Mouse (Mus musculus) c-Kit-positive CD71-positive TER-119-positive erythroid progenitor cells, embryonic 14.5 days (primary cell): ENCODE measurements at regions not wholly inside any gene's neighbourhood (a gene's known extent, or its start where the extent isn't known, plus 50 kb on each side); places are given as distances from the start of the nearest gene placed in this dataset.

Experiments used
- DNase-seq: peaks from one replicate; pipeline ENCODE4 v3.0.0-alpha.2; 2013; ENCODE audit warnings: low spot score

GRCm38 (mm10) chr2:117710173-117710813 is 367.5 kb upstream of the Rasgrp1 start:
- no peak for DNase-seq

DNA sequence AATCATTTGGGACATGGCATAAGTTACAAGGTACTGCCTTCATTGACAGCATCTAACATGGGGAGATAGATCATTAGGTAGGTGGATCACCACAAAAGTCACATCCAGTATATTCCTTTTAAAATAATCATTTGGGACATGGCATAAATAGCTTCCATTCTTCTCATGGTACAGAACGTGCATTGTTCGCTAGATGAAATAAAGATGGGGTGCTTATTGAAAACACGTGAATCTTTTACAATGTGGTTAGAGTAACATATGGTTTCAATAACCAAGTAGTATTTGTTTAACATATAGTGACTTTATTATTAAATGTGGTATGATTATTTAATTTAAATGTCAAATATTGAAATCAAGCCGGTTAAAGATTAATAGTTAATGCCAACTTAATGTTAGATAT is 381.3 kb upstream of the Rasgrp1 start:
- DNase-seq = no peak

GRCm38 (mm10) chr2:117731253-117731652 is 380.4 kb upstream of the Thbs1 start:
- DNase-seq = no peak

DNA sequence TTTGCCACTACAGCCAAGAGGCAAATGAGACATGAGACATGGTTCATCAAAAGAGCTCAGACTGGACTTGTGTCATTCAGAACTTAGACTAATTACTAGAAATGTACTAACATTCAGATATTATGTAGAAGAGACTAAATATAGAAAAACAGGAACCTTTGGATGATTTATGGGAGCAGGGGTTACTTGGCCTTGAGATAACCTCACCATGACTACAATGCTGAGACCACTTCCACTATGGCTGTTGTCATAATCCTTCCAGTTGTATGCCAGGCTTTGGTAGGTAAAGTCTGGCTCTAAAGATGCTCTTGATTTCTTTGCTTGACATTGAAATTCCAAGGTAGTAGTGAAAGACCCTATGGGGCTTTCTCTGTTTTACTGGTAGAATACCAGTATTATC is 369.3 kb upstream of the Thbs1 start:
- no peak for DNase-seq

DNA sequence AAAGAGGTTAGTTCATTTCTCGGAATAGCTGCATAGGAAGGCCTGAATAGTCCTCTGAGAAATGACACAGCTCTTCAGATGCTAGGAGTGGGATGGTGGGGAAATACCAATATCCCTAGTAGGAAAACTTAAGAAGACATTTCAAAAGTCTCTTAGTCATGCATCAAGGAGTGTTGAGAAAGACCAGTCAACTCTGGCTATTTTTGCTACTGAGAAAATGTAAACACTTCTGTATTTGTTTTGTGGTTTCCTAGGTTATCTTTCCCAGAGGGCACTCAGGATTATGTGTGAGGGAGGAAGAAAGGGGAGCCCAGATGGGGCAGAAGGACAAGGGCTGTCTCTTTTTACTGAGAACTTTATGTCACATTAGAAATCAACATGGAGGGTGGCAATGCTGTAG is 367.8 kb upstream of the Thbs1 start:
- DNase-seq = no peak

- no peak for DNase-seq
Observed at GRCm38 (mm10) chr2:117745767-117746166, 365.9 kb upstream of the Thbs1 start.

- DNase-seq = no peak
Observed at GRCm38 (mm10) chr2:117747136-117747535, 364.5 kb upstream of the Thbs1 start.

- DNase-seq = no peak
Observed at GRCm38 (mm10) chr2:117748892-117749291, 362.8 kb upstream of the Thbs1 start.

- no peak for DNase-seq
Observed at GRCm38 (mm10) chr2:117759491-117760013, 352.1 kb upstream of the Thbs1 start.

GRCm38 (mm10) chr2:117763631-117764030 is 348.0 kb upstream of the Thbs1 start:
- no peak for DNase-seq

- no peak for DNase-seq
Observed at GRCm38 (mm10) chr2:117765572-117765971, 346.1 kb upstream of the Thbs1 start.

DNA sequence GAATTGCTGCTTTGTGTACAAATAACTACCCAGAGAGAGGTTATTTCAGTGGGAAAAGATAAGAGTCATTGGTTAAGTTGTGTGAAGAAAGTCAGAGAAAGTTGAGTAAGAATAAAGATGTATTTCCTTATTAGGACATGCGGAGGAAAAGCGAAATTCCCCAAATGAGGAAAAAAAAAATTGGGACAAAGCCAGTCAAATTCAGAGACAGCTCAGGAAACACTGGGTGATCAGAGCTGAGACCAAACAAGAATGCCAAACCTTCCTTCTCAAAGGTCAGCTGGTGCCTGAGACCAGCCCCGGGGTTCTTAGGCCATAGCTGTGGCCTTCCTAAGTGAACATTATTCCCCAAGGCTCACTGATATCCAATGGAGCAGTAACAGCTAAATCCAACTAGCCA is 345.2 kb upstream of the Thbs1 start:
- DNase-seq = no peak

DNA sequence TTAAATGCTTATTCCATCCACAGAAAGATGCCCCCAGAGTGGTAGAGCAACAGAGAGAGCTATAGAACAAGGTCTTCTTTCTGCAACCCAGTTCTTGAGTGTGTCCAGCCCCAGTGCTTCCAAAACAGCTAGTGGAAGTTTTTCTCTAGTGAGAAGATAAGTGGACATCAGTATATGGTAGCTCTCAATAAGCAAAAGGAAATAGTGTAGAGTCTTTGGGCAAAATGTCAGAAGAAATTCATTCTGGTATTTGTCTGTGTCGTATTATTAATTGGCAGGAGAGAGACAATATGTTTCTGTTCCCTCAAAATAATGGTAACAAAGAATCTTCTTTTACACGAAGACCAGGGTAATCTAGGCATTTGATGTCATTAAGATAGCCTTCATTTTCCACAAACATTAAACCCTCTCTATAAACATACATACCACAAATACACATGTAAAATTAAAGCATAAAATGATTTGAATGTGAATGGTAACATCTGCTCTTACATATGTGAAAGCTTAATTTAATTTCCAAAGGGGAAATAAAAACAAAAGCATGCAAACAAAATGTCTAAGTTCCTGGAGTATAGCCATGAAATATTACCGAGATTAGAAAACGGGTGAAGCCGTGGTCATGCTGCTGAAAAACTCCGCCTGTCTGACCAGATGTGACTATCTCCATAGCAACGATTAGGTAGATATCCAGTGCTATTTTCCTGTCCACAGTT is 342.1 kb upstream of the Thbs1 start:
- no peak for DNase-seq

DNA sequence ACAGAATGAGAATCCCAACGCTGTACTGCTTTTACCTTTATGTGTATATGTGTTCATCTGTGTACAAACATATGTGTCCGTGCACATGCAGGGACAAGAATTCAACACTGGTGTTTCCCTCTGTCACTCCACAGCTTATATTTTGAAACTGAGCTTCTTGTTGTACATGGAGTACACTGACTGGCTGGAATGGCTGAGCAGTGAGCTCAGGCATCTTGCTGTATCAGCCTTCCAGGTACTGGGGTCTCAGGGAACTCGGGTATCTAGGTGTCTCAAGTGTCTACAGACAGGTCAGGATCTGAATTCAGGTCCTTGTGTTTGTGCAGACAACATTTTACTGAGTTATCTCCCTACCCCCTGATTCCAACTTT is 341.6 kb upstream of the Thbs1 start:
- DNase-seq = no peak

DNA sequence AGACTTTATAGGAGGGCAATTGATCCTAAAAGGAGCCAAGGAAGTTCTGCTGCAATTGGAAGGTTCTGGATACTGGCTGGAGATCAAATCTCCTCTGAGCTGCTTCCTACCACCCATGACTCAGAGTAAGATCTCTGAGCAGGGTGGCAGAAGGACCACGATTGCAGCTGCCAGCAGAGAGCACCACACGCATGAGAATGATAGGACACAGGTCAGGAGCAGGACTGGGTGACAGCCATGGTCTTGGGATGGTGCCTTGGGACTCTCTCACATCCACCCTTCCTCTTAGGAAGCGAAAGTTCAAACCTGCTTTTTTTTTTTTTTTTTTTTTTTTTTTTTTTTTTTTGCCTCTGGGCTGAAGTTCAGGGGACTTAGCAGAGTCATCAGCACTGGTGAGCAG is 331.4 kb upstream of the Thbs1 start:
- no peak for DNase-seq

DNA sequence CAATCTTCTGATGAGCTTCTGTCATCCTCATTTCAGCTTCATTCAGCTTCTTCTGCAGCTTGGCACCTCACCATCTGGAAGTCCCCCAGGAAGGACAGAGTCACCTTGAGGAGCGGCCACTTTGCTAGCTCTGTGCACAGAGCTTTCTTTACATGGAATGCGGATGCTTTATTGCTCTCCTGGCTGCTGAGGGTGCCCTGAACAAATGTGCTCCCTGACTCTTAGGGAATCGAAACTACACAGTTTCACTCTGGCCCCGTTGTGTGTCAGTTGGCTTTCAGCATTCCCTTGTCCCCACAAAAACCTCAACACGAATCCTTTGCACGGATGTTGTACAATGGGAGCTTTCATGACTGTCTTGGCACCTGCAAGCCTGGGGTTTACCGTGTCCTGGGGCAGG is 330.9 kb upstream of the Thbs1 start:
- DNase-seq = no peak

- no peak for DNase-seq
Observed at GRCm38 (mm10) chr2:117787321-117787720, 324.4 kb upstream of the Thbs1 start.

GRCm38 (mm10) chr2:117794285-117794684 is 317.4 kb upstream of the Thbs1 start:
- DNase-seq = no peak

DNA sequence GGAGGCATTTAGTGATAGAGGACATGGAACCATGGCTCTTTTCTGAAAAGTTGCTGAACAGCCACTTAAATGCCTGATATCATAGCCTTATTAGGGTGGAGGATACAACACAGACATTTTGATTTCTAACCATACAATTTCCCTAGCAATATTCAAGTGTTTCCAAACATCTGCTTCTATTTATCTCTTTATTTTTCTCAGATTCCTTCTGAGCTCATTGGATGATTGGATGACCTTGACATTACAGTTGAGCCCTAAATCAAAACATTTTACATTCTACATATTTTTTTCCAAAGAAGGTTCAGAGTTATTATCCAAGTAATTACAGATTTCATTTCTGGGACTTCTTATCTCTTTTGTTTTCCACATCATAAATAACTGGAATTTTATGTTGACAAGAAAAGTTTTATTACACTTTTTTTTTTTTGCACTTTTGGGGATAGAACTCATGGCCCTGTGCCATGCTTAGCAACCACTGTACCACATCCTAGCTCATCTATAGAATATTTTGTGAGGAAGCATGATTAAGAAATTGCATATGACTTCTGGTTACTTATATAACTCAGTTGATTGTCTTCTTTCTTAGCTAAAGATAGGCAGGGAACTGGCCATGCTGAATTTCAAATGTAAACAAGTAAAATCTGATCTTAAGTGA is 309.6 kb upstream of the Thbs1 start:
- DNase-seq = no peak

- DNase-seq = no peak
Observed at GRCm38 (mm10) chr2:117802686-117803085, 309.0 kb upstream of the Thbs1 start.

GRCm38 (mm10) chr2:117804686-117805085 is 307.0 kb upstream of the Thbs1 start:
- DNase-seq = no peak

- no peak for DNase-seq
Observed at GRCm38 (mm10) chr2:117807121-117807520, 304.6 kb upstream of the Thbs1 start.

- DNase-seq = no peak
Observed at GRCm38 (mm10) chr2:117811506-117811905, 300.2 kb upstream of the Thbs1 start.
